Mouse (Mus musculus) C2C12 (cell line): ENCODE results near the gene Mapkap1.

Source experiments
- CTCF ChIP-seq: IDR thresholded peaks from one replicate; pipeline ENCODE4 v1.5.1; 2011; ENCODE audit not compliant: control insufficient read depth, insufficient read depth, insufficient read length
- MAX ChIP-seq: IDR thresholded peaks from one replicate; pipeline ENCODE4 v1.6.1; 2011; ENCODE audit warnings: mild to moderate bottlenecking, control low read depth
- MYOG ChIP-seq: IDR thresholded peaks from one replicate; pipeline ENCODE4 v1.6.1; 2011; ENCODE audit not compliant: control insufficient read depth, insufficient read length; ENCODE audit errors: extremely low read depth

DNA sequence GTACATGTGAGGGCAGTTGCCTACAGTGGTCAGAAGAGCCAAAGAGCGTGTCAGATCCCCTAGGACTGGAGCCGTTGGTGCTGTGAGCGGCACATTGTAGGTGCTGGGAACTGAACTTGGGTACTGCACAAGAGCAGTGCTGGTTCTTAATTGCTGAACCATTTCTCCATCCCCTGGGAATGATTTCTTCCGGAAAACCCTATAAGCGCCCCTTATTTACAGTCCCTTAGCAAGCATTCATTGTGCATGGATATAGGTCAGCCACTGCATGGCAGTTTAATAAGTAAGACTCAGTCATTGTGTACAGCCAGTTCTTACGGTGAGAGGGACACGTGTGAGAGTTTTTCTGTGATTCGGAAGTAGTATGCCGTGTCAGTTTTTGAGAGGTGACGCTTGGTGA lies 1.8 kb downstream of the Mapkap1 start:
- TF ChIP-seq MAX (no peak), CTCF (no peak), MYOG (no peak)
